ENCODE assay signal across 16 mouse cellular contexts in genomic region chrX:11490146-11490693, GRCm38 (mm10).
DNase-seq lines count a peak whose midpoint lies in the region; ATAC-seq and TF ChIP-seq lines count a peak whose summit lies in the region.
"Had no signal": no experiment of that assay in that cellular context is flagged by ENCODE, and none has a peak within 500 bp of the region (broad histone marks: within the 10 kb centered on the region; RNA-seq: fewer than 3 reads in every experiment).

No protein-coding gene starts in this region.

- peak; percentile 55 for DNase-seq in adrenal gland, adult 2 months
- no peak for DNase-seq in adrenal gland, postnatal 4 days (ENCODE audit: low spot score in 2 of 2)
- peak; percentile 12 for DNase-seq in hindbrain, embryonic 11.5 days (ENCODE audit: low spot score)
- no peak for DNase-seq in stomach, postnatal 0 days (ENCODE audit: low spot score)
- no peak for DNase-seq in frontal cortex, adult 2 months (ENCODE audit: extremely low spot score in 1 of 2, low spot score in 1 of 2)
- DNase-seq: adrenal gland, postnatal 14 days; cerebellum, postnatal 25 days; kidney, adult 8-10 months; retina, postnatal 1 day; thymus, postnatal 14 days had no signal

- TF ChIP-seq CTCF in stomach, postnatal 0 days (IDR thresholded peaks at IDR 0.05; ENCODE audit: low read depth) = no peak

- H3K4me1 ChIP-seq in hindbrain, embryonic 11.5 days (replicated peaks; ENCODE audit: control insufficient read depth, insufficient read depth, low read length) = no peaks in the 10 kb centered on the region
- H3K4me1 ChIP-seq in hindbrain, embryonic 16.5 days (ENCODE audit: control insufficient read depth, insufficient read depth, low read depth, low read length) = peaks cover 11% of the 10 kb centered on the region; the same call in 1 of the 2 replicates
- H3K4me1 ChIP-seq in stomach, embryonic 16.5 days (ENCODE audit: control insufficient read depth, insufficient read depth, low read length) = peaks cover 11% of the 10 kb centered on the region; the same call in 1 of the 2 replicates
- no peaks in the 10 kb centered on the region for H3K4me1 ChIP-seq in stomach, postnatal 0 days (replicated peaks; ENCODE audit: control insufficient read depth, insufficient read depth)

- H3K36me3 ChIP-seq in hindbrain, embryonic 11.5 days (ENCODE audit: control insufficient read depth, insufficient read depth, low read length) = no peaks in the 10 kb centered on the region
- H3K36me3 ChIP-seq in hindbrain, embryonic 16.5 days (ENCODE audit: control insufficient read depth, insufficient read depth, low read length) = no peaks in the 10 kb centered on the region
- no peaks in the 10 kb centered on the region for H3K36me3 ChIP-seq in stomach, embryonic 16.5 days (ENCODE audit: control insufficient read depth, insufficient read depth, low read length)
- no peaks in the 10 kb centered on the region for H3K36me3 ChIP-seq in stomach, postnatal 0 days (ENCODE audit: control insufficient read depth, insufficient read depth, low read length)
- H3K36me3 ChIP-seq: neural tube, embryonic 13.5 days had no signal

- H3K4me2 ChIP-seq in hindbrain, embryonic 11.5 days (replicated peaks; ENCODE audit: low read depth, low read length) = no peak overlapping the region
- no peak overlapping the region for H3K4me2 ChIP-seq in hindbrain, embryonic 16.5 days (ENCODE audit: low read length)
- H3K4me2 ChIP-seq in stomach, embryonic 16.5 days (ENCODE audit: low read depth, low read length) = no peak overlapping the region
- no peak overlapping the region for H3K4me2 ChIP-seq in stomach, postnatal 0 days (replicated peaks; ENCODE audit: low read depth)
- H3K4me2 ChIP-seq: heart, embryonic 11.5 days; neural tube, embryonic 13.5 days had no signal

- no peaks in the 10 kb centered on the region; the same call in 1 of the 2 replicates for H3K27me3 ChIP-seq in hindbrain, embryonic 11.5 days (ENCODE audit: control insufficient read depth, insufficient read depth, low read length)
- H3K27me3 ChIP-seq in hindbrain, embryonic 16.5 days (replicated peaks; ENCODE audit: control insufficient read depth, insufficient read depth, low read length) = peaks cover 3% of the 10 kb centered on the region; the same call in 1 of the 2 replicates
- peaks cover 6% of the 10 kb centered on the region; the same call in 1 of the 2 replicates for H3K27me3 ChIP-seq in stomach, embryonic 16.5 days (ENCODE audit: control insufficient read depth, insufficient read depth, low read length)
- H3K27me3 ChIP-seq in stomach, postnatal 0 days (ENCODE audit: control insufficient read depth, insufficient read depth, low read length) = no peaks in the 10 kb centered on the region

- WGBS in hindbrain, embryonic 11.5 days = 46% methylated on average over 5 of the region's 5 CpGs
- 33% methylated on average over 5 of the region's 5 CpGs for WGBS in hindbrain, embryonic 16.5 days
- 54% methylated on average over 5 of the region's 5 CpGs for WGBS in stomach, embryonic 16.5 days
- WGBS in stomach, postnatal 0 days = 35% methylated on average over 5 of the region's 5 CpGs

- no peak overlapping the region for H3K9ac ChIP-seq in hindbrain, embryonic 11.5 days (ENCODE audit: low read depth, low read length)
- no peak overlapping the region for H3K9ac ChIP-seq in hindbrain, embryonic 16.5 days (ENCODE audit: low read depth, low read length)
- no peak overlapping the region for H3K9ac ChIP-seq in stomach, embryonic 16.5 days (ENCODE audit: low read length)
- no peak overlapping the region for H3K9ac ChIP-seq in stomach, postnatal 0 days (ENCODE audit: low read length)
- H3K9ac ChIP-seq: neural tube, embryonic 13.5 days had no signal

- no peak overlapping the region for H3K4me3 ChIP-seq in hindbrain, embryonic 11.5 days (ENCODE audit: low read depth, low read length)
- no peak overlapping the region for H3K4me3 ChIP-seq in hindbrain, embryonic 16.5 days (ENCODE audit: low read length)
- no peak overlapping the region for H3K4me3 ChIP-seq in stomach, embryonic 16.5 days (replicated peaks; ENCODE audit: low read length)
- H3K4me3 ChIP-seq in stomach, postnatal 0 days (ENCODE audit: low read depth, low read length) = no peak overlapping the region
- H3K4me3 ChIP-seq: erythroblast, embryonic 14.5 days; neural tube, embryonic 13.5 days had no signal

- no peaks in the 10 kb centered on the region for H3K9me3 ChIP-seq in hindbrain, embryonic 11.5 days (ENCODE audit: control insufficient read depth, low read length)
- no peaks in the 10 kb centered on the region for H3K9me3 ChIP-seq in hindbrain, embryonic 16.5 days (ENCODE audit: control insufficient read depth, low read length)
- no peaks in the 10 kb centered on the region for H3K9me3 ChIP-seq in stomach, embryonic 16.5 days (replicated peaks; ENCODE audit: control insufficient read depth, low read length)
- no peaks in the 10 kb centered on the region for H3K9me3 ChIP-seq in stomach, postnatal 0 days (ENCODE audit: control insufficient read depth, low read length)
- H3K9me3 ChIP-seq: neural tube, embryonic 13.5 days had no signal

- ATAC-seq in hindbrain, embryonic 11.5 days (ENCODE audit: low FRiP score) = no peak
- no peak for ATAC-seq in hindbrain, embryonic 16.5 days
- ATAC-seq in stomach, embryonic 16.5 days (ENCODE audit: insufficient read depth, low FRiP score) = no peak
- ATAC-seq in stomach, postnatal 0 days (ENCODE audit: low FRiP score, low TSS enrichment) = no peak
- no peak for ATAC-seq in activated CD4-positive, CD25-positive, alpha-beta regulatory T cell, adult 4 months

- no peak for TF ChIP-seq EP300 in stomach, postnatal 0 days (optimal IDR thresholded peaks at IDR 0.05)

- H3K27ac ChIP-seq in hindbrain, embryonic 11.5 days (ENCODE audit: low read depth, low read length) = no peak overlapping the region
- H3K27ac ChIP-seq in hindbrain, embryonic 16.5 days (ENCODE audit: low read depth, low read length) = no peak overlapping the region
- peak overlapping the region; percentile 33; the same call in 1 of the 2 replicates for H3K27ac ChIP-seq in stomach, embryonic 16.5 days (ENCODE audit: low read length)
- no peak overlapping the region for H3K27ac ChIP-seq in stomach, postnatal 0 days (replicated peaks)

Comparison
In these comparisons a context has a peak if more than half of its experiments do, and no peak if none do; other contexts are left out.
1. DNase-seq: peak in adrenal gland, adult 2 months (single experiment) and hindbrain, embryonic 11.5 days (single experiment); none in adrenal gland, postnatal 4 days (0 of 2), stomach, postnatal 0 days (single experiment) and frontal cortex, adult 2 months (0 of 2).